Mouse (Mus musculus): ENCODE measurements around the gene Rab11fip5. TPM values are rescaled to one million over a fixed set of nuclear protein-coding genes. Genes with fewer than 3 reads are reported as not detected.

Rab11fip5 gene
- polyA plus RNA-seq, 1 experiment: 3.0 TPM

DNA sequence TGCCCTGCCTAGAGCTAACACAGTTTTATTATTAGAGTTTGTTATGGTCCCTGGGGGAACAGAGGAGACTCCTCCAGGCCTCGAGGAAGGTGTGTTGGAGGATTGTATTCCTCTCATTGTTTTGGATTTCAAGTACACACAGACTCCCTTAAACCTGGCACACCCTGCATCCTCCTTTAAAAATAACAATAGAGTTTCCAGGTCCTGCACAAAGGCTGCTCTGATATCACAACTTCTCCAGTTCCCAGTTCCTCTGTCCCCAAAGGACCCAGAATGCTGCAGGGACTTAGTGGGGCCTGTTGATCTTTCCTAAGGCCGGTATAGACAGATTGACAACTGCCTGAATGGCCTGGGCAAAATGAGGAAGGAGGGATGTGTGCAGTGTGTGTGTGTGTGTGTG, 28.2 kb upstream of the Rab11fip5 start:
- no peaks in the 10 kb centered on the region for H3K4me1 ChIP-seq (ENCODE audit: control insufficient read depth, insufficient read depth, insufficient read length, low read length)
- no peak overlapping the region for H3K4me3 ChIP-seq (ENCODE audit: low read depth, low read length)
- H3K27ac ChIP-seq (ENCODE audit: insufficient read depth, low read depth, low read length): no peak overlapping the region
- H3K27me3 ChIP-seq (ENCODE audit: control insufficient read depth, insufficient read depth, low read length): no peaks in the 10 kb centered on the region
- TF ChIP-seq POLR2A (IDR thresholded peaks at IDR 0.05; ENCODE audit: low read depth, low read length): no peak
- TF ChIP-seq CTCF (IDR thresholded peaks at IDR 0.05; ENCODE audit: extremely low read depth, insufficient read length, insufficient replicate concordance, low read depth, low read length): no peak
- 49% methylated on average over 2 of the region's 2 CpGs for WGBS
- no peaks in the 10 kb centered on the region for H3K36me3 ChIP-seq (ENCODE audit: control insufficient read depth, insufficient read depth, low read length)

- Histone ChIP-seq H3K27ac (ENCODE audit: insufficient read depth, low read depth, low read length) (no peak overlapping the region), H3K27me3 (ENCODE audit: control insufficient read depth, insufficient read depth, low read length) (no peaks in the 10 kb centered on the region), H3K4me3 (ENCODE audit: low read depth, low read length) (no peak overlapping the region), H3K36me3 (ENCODE audit: control insufficient read depth, insufficient read depth, low read length) (no peaks in the 10 kb centered on the region), H3K4me1 (ENCODE audit: control insufficient read depth, insufficient read depth, insufficient read length, low read length) (no peaks in the 10 kb centered on the region)
- TF ChIP-seq CTCF (IDR thresholded peaks at IDR 0.05; ENCODE audit: extremely low read depth, insufficient read length, insufficient replicate concordance, low read depth, low read length): no peak
- no peak for TF ChIP-seq POLR2A (IDR thresholded peaks at IDR 0.05; ENCODE audit: low read depth, low read length)
- WGBS: 34% methylated on average over 5 of the region's 5 CpGs
Observed at GRCm38 (mm10) chr6:85399715-85400114, 25.3 kb upstream of the Rab11fip5 start.

- no peak overlapping the region for H3K27ac ChIP-seq (ENCODE audit: insufficient read depth, low read depth, low read length)
- H3K4me3 ChIP-seq (ENCODE audit: low read depth, low read length): no peak overlapping the region
- H3K4me1 ChIP-seq (ENCODE audit: control insufficient read depth, insufficient read depth, insufficient read length, low read length): no peaks in the 10 kb centered on the region
- no peaks in the 10 kb centered on the region for H3K27me3 ChIP-seq (ENCODE audit: control insufficient read depth, insufficient read depth, low read length)
- TF ChIP-seq CTCF (IDR thresholded peaks at IDR 0.05; ENCODE audit: extremely low read depth, insufficient read length, insufficient replicate concordance, low read depth, low read length) (peak; percentile 64; the same call in 1 of the 2 replicates), POLR2A (IDR thresholded peaks at IDR 0.05; ENCODE audit: low read depth, low read length) (no peak)
- WGBS: 14% methylated on average over 1 of the region's 1 CpGs
- H3K36me3 ChIP-seq (ENCODE audit: control insufficient read depth, insufficient read depth, low read length): no peaks in the 10 kb centered on the region
Observed at GRCm38 (mm10) chr6:85397165-85397564, 22.7 kb upstream of the Rab11fip5 start.

DNA sequence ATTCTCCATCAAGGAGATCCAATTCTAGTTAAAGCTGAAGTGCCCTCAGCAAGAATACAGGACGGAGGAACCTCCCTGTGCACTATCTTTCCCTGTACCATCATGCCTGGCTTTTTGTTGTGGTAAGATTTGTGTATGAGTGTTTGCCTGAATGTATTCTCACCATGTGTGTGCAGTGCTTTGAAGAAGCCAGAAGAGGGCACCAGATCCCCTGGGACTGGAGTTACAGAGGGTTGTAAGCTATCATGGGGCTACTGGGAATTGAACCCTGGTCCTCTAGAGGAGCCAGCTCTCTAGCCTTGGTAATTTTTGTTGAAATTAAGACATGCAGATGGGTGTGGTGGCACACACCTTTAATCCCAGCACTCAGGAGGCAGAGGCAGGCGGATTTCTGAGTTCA, 20.9 kb upstream of the Rab11fip5 start:
- Histone ChIP-seq H3K4me3 (ENCODE audit: low read depth, low read length) (no peak overlapping the region), H3K27ac (ENCODE audit: insufficient read depth, low read depth, low read length) (no peak overlapping the region), H3K4me1 (ENCODE audit: control insufficient read depth, insufficient read depth, insufficient read length, low read length) (no peaks in the 10 kb centered on the region), H3K27me3 (ENCODE audit: control insufficient read depth, insufficient read depth, low read length) (no peaks in the 10 kb centered on the region), H3K36me3 (ENCODE audit: control insufficient read depth, insufficient read depth, low read length) (no peaks in the 10 kb centered on the region)
- TF ChIP-seq POLR2A (IDR thresholded peaks at IDR 0.05; ENCODE audit: low read depth, low read length) (no peak), CTCF (IDR thresholded peaks at IDR 0.05; ENCODE audit: extremely low read depth, insufficient read length, insufficient replicate concordance, low read depth, low read length) (no peak)
- 84% methylated on average over 2 of the region's 2 CpGs for WGBS

DNA sequence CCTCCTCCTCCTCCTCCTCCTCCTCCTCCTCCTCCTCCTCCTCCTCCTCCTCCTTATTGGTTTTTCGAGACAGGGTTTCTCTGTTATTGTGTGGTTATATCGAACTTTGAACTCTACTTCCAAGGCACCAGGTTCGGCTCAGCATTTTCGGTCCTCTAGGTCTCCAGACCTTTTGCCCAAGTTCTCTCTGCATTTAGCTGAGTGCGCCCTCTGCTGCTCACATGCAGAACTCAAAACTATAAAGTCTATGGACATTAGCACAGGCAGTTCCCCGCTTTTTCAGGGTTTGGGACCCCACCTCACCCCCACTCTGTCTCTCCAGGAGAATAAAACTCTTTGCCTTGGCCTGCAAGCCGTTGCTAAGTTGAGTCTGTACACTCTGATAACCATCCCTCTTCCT, 17.4 kb upstream of the Rab11fip5 start:
- Histone ChIP-seq H3K4me1 (ENCODE audit: control insufficient read depth, insufficient read depth, insufficient read length, low read length) (no peaks in the 10 kb centered on the region), H3K36me3 (ENCODE audit: control insufficient read depth, insufficient read depth, low read length) (no peaks in the 10 kb centered on the region), H3K4me3 (ENCODE audit: low read depth, low read length) (no peak overlapping the region), H3K27me3 (ENCODE audit: control insufficient read depth, insufficient read depth, low read length) (no peaks in the 10 kb centered on the region), H3K27ac (ENCODE audit: insufficient read depth, low read depth, low read length) (no peak overlapping the region)
- TF ChIP-seq POLR2A (IDR thresholded peaks at IDR 0.05; ENCODE audit: low read depth, low read length) (no peak), CTCF (IDR thresholded peaks at IDR 0.05; ENCODE audit: extremely low read depth, insufficient read length, insufficient replicate concordance, low read depth, low read length) (peak; percentile 73; the same call in 1 of the 2 replicates)
- WGBS: 5% methylated on average over 5 of the region's 7 CpGs

GRCm38 (mm10) chr6:85388608-85389007, 14.2 kb upstream of the Rab11fip5 start:
- 56% methylated on average over 5 of the region's 5 CpGs for WGBS
- no peaks in the 10 kb centered on the region for H3K36me3 ChIP-seq (ENCODE audit: control insufficient read depth, insufficient read depth, low read length)
- TF ChIP-seq CTCF (IDR thresholded peaks at IDR 0.05; ENCODE audit: extremely low read depth, insufficient read length, insufficient replicate concordance, low read depth, low read length) (no peak), POLR2A (IDR thresholded peaks at IDR 0.05; ENCODE audit: low read depth, low read length) (no peak)
- H3K4me3 ChIP-seq (ENCODE audit: low read depth, low read length): no peak overlapping the region
- H3K4me1 ChIP-seq (ENCODE audit: control insufficient read depth, insufficient read depth, insufficient read length, low read length): no peaks in the 10 kb centered on the region
- H3K27me3 ChIP-seq (ENCODE audit: control insufficient read depth, insufficient read depth, low read length): no peaks in the 10 kb centered on the region
- no peak overlapping the region for H3K27ac ChIP-seq (ENCODE audit: insufficient read depth, low read depth, low read length)

- no peaks in the 10 kb centered on the region for H3K36me3 ChIP-seq (ENCODE audit: control insufficient read depth, insufficient read depth, low read length)
- WGBS: 81% methylated on average over 2 of the region's 2 CpGs
- no peaks in the 10 kb centered on the region for H3K4me1 ChIP-seq (ENCODE audit: control insufficient read depth, insufficient read depth, insufficient read length, low read length)
- no peak overlapping the region for H3K27ac ChIP-seq (ENCODE audit: insufficient read depth, low read depth, low read length)
- no peak overlapping the region for H3K4me3 ChIP-seq (ENCODE audit: low read depth, low read length)
- peaks cover 2% of the 10 kb centered on the region; the same call in 1 of the 2 replicates for H3K27me3 ChIP-seq (ENCODE audit: control insufficient read depth, insufficient read depth, low read length)
- TF ChIP-seq CTCF (IDR thresholded peaks at IDR 0.05; ENCODE audit: extremely low read depth, insufficient read length, insufficient replicate concordance, low read depth, low read length): no peak
- TF ChIP-seq POLR2A (IDR thresholded peaks at IDR 0.05; ENCODE audit: low read depth, low read length): no peak
Observed at GRCm38 (mm10) chr6:85382791-85383190, 8.4 kb upstream of the Rab11fip5 start.
